16 mouse cellular contexts compared by ENCODE assay signal in the genomic region with DNA sequence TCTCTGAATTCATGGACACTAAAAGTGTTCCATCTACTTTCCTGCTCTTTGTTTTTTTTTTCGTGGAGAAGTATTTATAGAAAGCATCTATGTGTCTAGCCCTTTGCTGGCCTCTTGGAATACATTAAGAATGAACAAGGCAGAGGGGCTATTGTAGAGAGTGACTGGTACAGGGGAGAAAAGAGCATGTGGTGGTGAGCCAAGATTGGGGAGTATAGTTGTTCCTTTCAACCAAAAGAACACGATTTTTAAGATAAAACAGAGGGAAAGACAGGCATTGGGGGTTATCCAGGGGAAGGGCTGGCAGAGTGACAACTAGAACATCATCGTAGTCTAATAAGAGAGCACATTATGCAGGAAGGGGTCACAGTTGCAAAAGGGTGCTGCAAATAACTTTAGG.
DNase-seq lines count a peak whose midpoint lies in the region; ATAC-seq and TF ChIP-seq lines count a peak whose summit lies in the region.
"Had no signal": no experiment of that assay in that cellular context is flagged by ENCODE, and none has a peak within 500 bp of the region (broad histone marks: within the 10 kb centered on the region; RNA-seq: fewer than 3 reads in every experiment).

No protein-coding gene starts in this region.

- 19% methylated on average over 3 of the region's 3 CpGs for WGBS in forebrain, embryonic 14.5 days
- 18% methylated on average over 3 of the region's 3 CpGs for WGBS in forebrain, postnatal 0 days
- 9% methylated on average over 3 of the region's 3 CpGs for WGBS in forebrain, embryonic 16.5 days
- WGBS in forebrain, embryonic 11.5 days = 70% methylated on average over 3 of the region's 3 CpGs
- 48% methylated on average over 3 of the region's 3 CpGs for WGBS in midbrain, embryonic 14.5 days
- 38% methylated on average over 3 of the region's 3 CpGs for WGBS in midbrain, embryonic 16.5 days
- 33% methylated on average over 3 of the region's 3 CpGs for whole genome bisulfite sequencing in hindbrain, postnatal 0 days

- no peaks in the 10 kb centered on the region for H3K27me3 ChIP-seq in forebrain, embryonic 14.5 days (replicated peaks; ENCODE audit: control insufficient read depth, insufficient read depth, low read length)
- H3K27me3 ChIP-seq in forebrain, postnatal 0 days (ENCODE audit: insufficient read depth, low read length) = no peaks in the 10 kb centered on the region
- H3K27me3 ChIP-seq in forebrain, embryonic 16.5 days (replicated peaks; ENCODE audit: control insufficient read depth, insufficient read depth, low read length) = no peaks in the 10 kb centered on the region
- H3K27me3 ChIP-seq in forebrain, embryonic 11.5 days (ENCODE audit: control insufficient read depth, insufficient read depth, low read length) = no peaks in the 10 kb centered on the region
- H3K27me3 ChIP-seq in midbrain, embryonic 14.5 days (ENCODE audit: control insufficient read depth, insufficient read depth, low read length) = no peaks in the 10 kb centered on the region
- no peaks in the 10 kb centered on the region for H3K27me3 ChIP-seq in midbrain, embryonic 16.5 days (ENCODE audit: control insufficient read depth, insufficient read depth, low read depth, low read length)
- no peaks in the 10 kb centered on the region for H3K27me3 ChIP-seq in hindbrain, postnatal 0 days (ENCODE audit: insufficient read depth, low read length)
- H3K27me3 ChIP-seq: embryonic facial prominence, embryonic 12.5 days had no signal

- DNase-seq in forebrain, embryonic 14.5 days (ENCODE audit: low spot score) = peak; percentile 68
- DNase-seq in forebrain, postnatal 0 days = no peak
- no peak for DNase-seq in forebrain, embryonic 11.5 days (ENCODE audit: low spot score)
- DNase-seq in midbrain, embryonic 14.5 days = peak; percentile 21
- no peak for DNase-seq in hindbrain, postnatal 0 days (ENCODE audit: low spot score)
- DNase-seq: adrenal gland, adult 2 months; adrenal gland, postnatal 10 days; adrenal gland, postnatal 25 days; cerebellum, adult 11-12 months; cerebellum, adult 2 months; cerebellum, adult 9-10 months; cerebellum, postnatal 25 days had no signal

- H3K27ac ChIP-seq in forebrain, embryonic 14.5 days (ENCODE audit: low read depth, low read length) = no peak overlapping the region
- H3K27ac ChIP-seq in forebrain, postnatal 0 days (ENCODE audit: low read depth, low read length) = no peak overlapping the region
- no peak overlapping the region for H3K27ac ChIP-seq in forebrain, embryonic 16.5 days (ENCODE audit: low read length)
- no peak overlapping the region for H3K27ac ChIP-seq in forebrain, embryonic 11.5 days (ENCODE audit: low read depth, low read length)
- no peak overlapping the region for H3K27ac ChIP-seq in midbrain, embryonic 14.5 days (replicated peaks; ENCODE audit: low read depth, low read length)
- no peak overlapping the region for H3K27ac ChIP-seq in midbrain, embryonic 16.5 days (ENCODE audit: low read length)
- no peak overlapping the region for H3K27ac ChIP-seq in hindbrain, postnatal 0 days
- H3K27ac ChIP-seq: embryonic facial prominence, embryonic 10.5 days; embryonic facial prominence, embryonic 12.5 days had no signal

- no peak overlapping the region for H3K9ac ChIP-seq in forebrain, embryonic 14.5 days (ENCODE audit: low read length)
- no peak overlapping the region for H3K9ac ChIP-seq in forebrain, postnatal 0 days
- H3K9ac ChIP-seq in forebrain, embryonic 16.5 days (replicated peaks; ENCODE audit: low read depth, low read length) = no peak overlapping the region
- H3K9ac ChIP-seq in forebrain, embryonic 11.5 days (ENCODE audit: low read length) = no peak overlapping the region
- no peak overlapping the region for H3K9ac ChIP-seq in midbrain, embryonic 14.5 days (replicated peaks; ENCODE audit: low read length)
- H3K9ac ChIP-seq in midbrain, embryonic 16.5 days (ENCODE audit: low read depth, low read length) = no peak overlapping the region
- no peak overlapping the region for H3K9ac ChIP-seq in hindbrain, postnatal 0 days (replicated peaks; ENCODE audit: low read length)
- H3K9ac ChIP-seq: embryonic facial prominence, embryonic 12.5 days had no signal

- H3K36me3 ChIP-seq in forebrain, embryonic 14.5 days (ENCODE audit: control insufficient read depth, insufficient read depth, low read length) = no peaks in the 10 kb centered on the region
- H3K36me3 ChIP-seq in forebrain, postnatal 0 days (ENCODE audit: insufficient read depth) = no peaks in the 10 kb centered on the region
- H3K36me3 ChIP-seq in forebrain, embryonic 16.5 days (ENCODE audit: control insufficient read depth, insufficient read depth) = no peaks in the 10 kb centered on the region
- H3K36me3 ChIP-seq in forebrain, embryonic 11.5 days (ENCODE audit: control insufficient read depth, insufficient read depth, low read length) = no peaks in the 10 kb centered on the region
- H3K36me3 ChIP-seq in midbrain, embryonic 14.5 days (ENCODE audit: control insufficient read depth, insufficient read depth, low read length) = no peaks in the 10 kb centered on the region
- no peaks in the 10 kb centered on the region for H3K36me3 ChIP-seq in midbrain, embryonic 16.5 days (ENCODE audit: control insufficient read depth, insufficient read depth, low read length)
- H3K36me3 ChIP-seq in hindbrain, postnatal 0 days (ENCODE audit: insufficient read depth, low read length) = no peaks in the 10 kb centered on the region
- H3K36me3 ChIP-seq: embryonic facial prominence, embryonic 10.5 days; embryonic facial prominence, embryonic 12.5 days had no signal

- H3K4me3 ChIP-seq in forebrain, embryonic 14.5 days (ENCODE audit: low read depth, low read length) = no peak overlapping the region
- no peak overlapping the region for H3K4me3 ChIP-seq in forebrain, postnatal 0 days (ENCODE audit: low read depth, low read length)
- H3K4me3 ChIP-seq in forebrain, embryonic 16.5 days (replicated peaks; ENCODE audit: low read length) = no peak overlapping the region
- H3K4me3 ChIP-seq in forebrain, embryonic 11.5 days (ENCODE audit: low read depth, low read length) = no peak overlapping the region
- H3K4me3 ChIP-seq in midbrain, embryonic 14.5 days (replicated peaks; ENCODE audit: low read depth, low read length) = no peak overlapping the region
- no peak overlapping the region for H3K4me3 ChIP-seq in midbrain, embryonic 16.5 days (ENCODE audit: low read depth, low read length)
- no peak overlapping the region for H3K4me3 ChIP-seq in hindbrain, postnatal 0 days (ENCODE audit: low read length)
- H3K4me3 ChIP-seq: embryonic facial prominence, embryonic 10.5 days; embryonic facial prominence, embryonic 12.5 days had no signal

- TF ChIP-seq CTCF in forebrain, postnatal 0 days (IDR thresholded peaks at IDR 0.05; ENCODE audit: low read depth) = no peak
- TF ChIP-seq CTCF in hindbrain, postnatal 0 days (IDR thresholded peaks at IDR 0.05; ENCODE audit: low read depth) = no peak

- no peak overlapping the region for H3K4me2 ChIP-seq in forebrain, embryonic 14.5 days (ENCODE audit: low read length)
- no peak overlapping the region for H3K4me2 ChIP-seq in forebrain, postnatal 0 days (ENCODE audit: low read depth)
- no peak overlapping the region for H3K4me2 ChIP-seq in forebrain, embryonic 16.5 days (ENCODE audit: low read length)
- no peak overlapping the region for H3K4me2 ChIP-seq in forebrain, embryonic 11.5 days (ENCODE audit: low read depth, low read length, severe bottlenecking)
- no peak overlapping the region for H3K4me2 ChIP-seq in midbrain, embryonic 14.5 days (ENCODE audit: low read length)
- no peak overlapping the region for H3K4me2 ChIP-seq in midbrain, embryonic 16.5 days (ENCODE audit: low read length)
- H3K4me2 ChIP-seq in hindbrain, postnatal 0 days (ENCODE audit: low read depth, low read length) = no peak overlapping the region
- H3K4me2 ChIP-seq: embryonic facial prominence, embryonic 12.5 days had no signal

- peaks cover 19% of the 10 kb centered on the region for H3K4me1 ChIP-seq in forebrain, embryonic 14.5 days (ENCODE audit: control insufficient read depth, insufficient read depth, low read length)
- no peaks in the 10 kb centered on the region for H3K4me1 ChIP-seq in forebrain, postnatal 0 days (ENCODE audit: insufficient read depth)
- H3K4me1 ChIP-seq in forebrain, embryonic 16.5 days (replicated peaks; ENCODE audit: control insufficient read depth, insufficient read depth, low read length) = peaks cover 13% of the 10 kb centered on the region
- H3K4me1 ChIP-seq in forebrain, embryonic 11.5 days (replicated peaks; ENCODE audit: control insufficient read depth, insufficient read depth, low read length) = no peaks in the 10 kb centered on the region
- 0 out of 2 replicates have a peak, but pooled peaks cover 5% of the 10 kb centered on the region for H3K4me1 ChIP-seq in midbrain, embryonic 14.5 days (ENCODE audit: control insufficient read depth, insufficient read depth, low read length)
- H3K4me1 ChIP-seq in midbrain, embryonic 16.5 days (ENCODE audit: control insufficient read depth, insufficient read depth, low read length) = peaks cover 6% of the 10 kb centered on the region
- no peaks in the 10 kb centered on the region for H3K4me1 ChIP-seq in hindbrain, postnatal 0 days (ENCODE audit: insufficient read depth, low read length)
- H3K4me1 ChIP-seq: embryonic facial prominence, embryonic 10.5 days; embryonic facial prominence, embryonic 12.5 days had no signal

- ATAC-seq in forebrain, embryonic 14.5 days = peak; percentile 72
- no peak for ATAC-seq in forebrain, postnatal 0 days
- ATAC-seq in forebrain, embryonic 16.5 days = 0 out of 2 replicates have a peak, but pooled peaks have one; percentile 57
- ATAC-seq in forebrain, embryonic 11.5 days (replicated peaks; ENCODE audit: low FRiP score) = no peak
- ATAC-seq in midbrain, embryonic 14.5 days (ENCODE audit: low FRiP score, low TSS enrichment) = no peak
- ATAC-seq in midbrain, embryonic 16.5 days = no peak
- ATAC-seq in hindbrain, postnatal 0 days = no peak

- no peaks in the 10 kb centered on the region for H3K9me3 ChIP-seq in forebrain, embryonic 14.5 days (replicated peaks; ENCODE audit: control insufficient read depth, low read length)
- no peaks in the 10 kb centered on the region for H3K9me3 ChIP-seq in forebrain, postnatal 0 days (ENCODE audit: low read length)
- no peaks in the 10 kb centered on the region for H3K9me3 ChIP-seq in forebrain, embryonic 16.5 days (ENCODE audit: control insufficient read depth, low read length)
- no peaks in the 10 kb centered on the region for H3K9me3 ChIP-seq in forebrain, embryonic 11.5 days (ENCODE audit: control insufficient read depth, low read length)
- H3K9me3 ChIP-seq in midbrain, embryonic 14.5 days (ENCODE audit: control insufficient read depth, low read length) = no peaks in the 10 kb centered on the region
- no peaks in the 10 kb centered on the region for H3K9me3 ChIP-seq in midbrain, embryonic 16.5 days (replicated peaks; ENCODE audit: control insufficient read depth, low read length, poor library complexity, severe bottlenecking)
- H3K9me3 ChIP-seq in hindbrain, postnatal 0 days (ENCODE audit: low read length) = no peaks in the 10 kb centered on the region
- H3K9me3 ChIP-seq: embryonic facial prominence, embryonic 10.5 days; embryonic facial prominence, embryonic 12.5 days had no signal

Comparison
In these comparisons a context has a peak if more than half of its experiments do, and no peak if none do; other contexts are left out.
1. ATAC-seq: peak in forebrain, embryonic 14.5 days (single experiment) and forebrain, embryonic 16.5 days (single experiment); none in forebrain, postnatal 0 days (single experiment), forebrain, embryonic 11.5 days (single experiment), midbrain, embryonic 14.5 days (single experiment), midbrain, embryonic 16.5 days (single experiment) and hindbrain, postnatal 0 days (single experiment).
2. DNase-seq: peak in forebrain, embryonic 14.5 days (single experiment) and midbrain, embryonic 14.5 days (single experiment); none in forebrain, postnatal 0 days (single experiment), forebrain, embryonic 11.5 days (single experiment) and hindbrain, postnatal 0 days (single experiment).